Mouse (Mus musculus) right cerebral cortex, postnatal 36 days (tissue): Measurements from ENCODE around the gene Msmp.
"Not testable (repeated sequence)": the region's sequence is repeated elsewhere in the genome, so short reads cannot be mapped to it uniquely, and the experiment has no call there.

Source experiments
- DNase-seq, 2 experiments: peaks; one replicate each; pipeline ENCODE4 v3.0.0; 2022; ENCODE audit warnings: low spot score in 2 of 2, mixed read lengths in 1 of 2

Gene Msmp

GRCm38 (mm10) chr4:43584444-43585416, at the start of gene Msmp:
Gene Msmp, minus strand, starts transcription at chr4:43584494.
- DNase-seq, result no peak

- no peak for DNase-seq
These were observed 49.4 kb upstream of the Msmp start for GRCm38 (mm10) chr4:43633736-43634135.

- no peak for DNase-seq
These were observed 49.0 kb upstream of the Msmp start for GRCm38 (mm10) chr4:43633296-43633695.

GRCm38 (mm10) chr4:43631956-43632920, 47.9 kb upstream of the Msmp start:
- no peak for DNase-seq

DNA sequence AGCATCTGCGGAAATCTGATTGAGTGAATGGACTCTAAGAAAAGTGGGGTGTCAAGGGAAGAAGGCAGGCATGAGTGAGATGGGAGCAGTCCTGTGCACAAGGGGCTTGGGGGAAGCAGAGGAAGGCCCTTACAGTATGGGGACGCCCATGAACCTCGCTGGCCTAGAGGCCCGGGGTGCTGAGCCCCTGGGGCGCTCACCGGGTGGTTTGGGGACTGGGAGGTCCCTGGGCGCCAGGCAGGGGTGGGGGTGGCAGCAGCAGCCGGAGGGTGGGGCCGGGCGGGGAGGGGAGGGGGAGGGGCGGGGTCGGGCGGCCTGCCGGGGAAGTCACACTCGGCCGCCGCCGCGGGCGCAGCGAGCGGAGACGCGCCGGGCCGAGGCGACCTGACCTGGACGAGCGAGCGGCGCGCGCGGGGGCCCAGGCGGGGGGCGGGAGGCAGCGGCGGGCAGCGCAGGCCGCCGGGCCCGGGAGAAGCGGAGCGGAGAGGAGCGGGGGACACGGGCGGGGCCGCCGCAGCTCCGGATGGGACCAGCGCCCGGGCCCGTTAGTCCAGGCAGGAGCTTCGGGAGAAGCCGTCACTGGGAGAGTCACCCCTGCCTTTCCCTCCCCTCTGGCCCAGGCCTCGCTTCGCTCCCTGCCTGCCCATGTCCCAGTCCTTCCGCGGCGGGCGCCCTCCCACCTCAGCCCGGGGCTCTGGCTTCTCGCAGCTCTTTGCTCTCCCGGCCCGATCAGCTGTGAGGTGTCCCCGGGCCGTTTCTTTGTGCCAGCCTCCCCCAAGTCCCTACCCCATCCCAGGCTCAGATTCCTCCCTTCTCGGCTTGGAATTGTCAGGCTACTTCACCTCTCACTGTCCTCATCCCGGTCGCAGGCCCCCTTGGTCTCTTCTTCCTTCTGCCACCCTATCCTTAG, 47.0 kb upstream of the Msmp start, which contains the start of gene Npr2:
TSS of gene Npr2 (plus strand) at position 890 of the 910 bp plus-strand sequence.
- DNase-seq, result no peak

DNA sequence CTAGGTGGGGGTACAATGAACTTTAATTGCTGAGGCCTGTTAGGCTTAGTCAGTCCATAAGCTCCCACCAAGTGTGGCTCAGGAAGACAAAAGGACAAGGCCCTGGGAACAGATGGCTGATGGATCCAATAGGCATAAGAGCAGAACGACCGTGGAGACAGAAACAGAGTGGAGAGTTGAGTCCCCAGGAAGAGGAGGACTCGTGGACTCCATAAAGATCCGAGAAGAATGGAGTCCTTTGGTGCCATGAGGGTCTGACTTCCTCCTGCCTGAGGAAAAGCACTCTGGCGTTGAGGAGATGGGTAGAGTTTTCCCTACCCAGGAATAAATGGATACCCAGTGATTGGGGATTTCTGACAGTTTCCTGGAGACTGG, 46.4 kb upstream of the Msmp start:
- DNase-seq, result no peak

GRCm38 (mm10) chr4:43630030-43630581, 45.8 kb upstream of the Msmp start:
- DNase-seq, result peak; percentile 70 to 86

DNA sequence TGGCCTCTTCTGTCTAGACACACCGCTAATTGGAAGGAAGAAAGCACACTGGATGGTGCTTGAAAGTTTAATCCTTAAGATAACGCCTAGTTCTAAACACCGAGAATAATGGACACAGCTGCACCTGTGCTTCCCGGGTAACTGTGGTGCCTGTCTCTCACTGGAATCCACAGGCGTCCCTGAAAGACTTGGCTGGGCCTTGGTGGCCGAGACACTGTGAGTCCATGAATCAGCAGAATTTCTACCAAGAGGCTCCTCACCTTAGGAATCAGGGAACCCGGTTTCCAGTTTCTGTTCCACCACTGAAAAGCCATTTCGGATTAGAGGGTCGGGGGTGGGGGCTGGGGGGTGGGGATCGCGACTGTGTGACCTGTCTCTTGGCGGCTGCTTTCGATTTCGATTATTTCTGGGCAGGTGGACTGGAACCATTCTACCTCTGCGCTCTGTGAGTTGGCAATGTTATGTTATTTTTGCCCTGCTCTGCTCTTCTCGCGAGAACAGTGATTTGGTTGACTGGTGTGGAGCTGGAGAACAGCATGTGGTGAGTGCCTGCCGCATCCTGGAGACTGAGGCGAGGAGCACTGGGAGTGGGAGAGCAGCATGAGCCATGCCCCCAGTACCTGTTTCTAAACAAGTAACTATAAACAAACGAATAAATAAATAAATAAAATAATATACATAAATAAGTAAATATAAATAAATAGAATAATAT, 45.0 kb upstream of the Msmp start:
- no peak for DNase-seq

DNA sequence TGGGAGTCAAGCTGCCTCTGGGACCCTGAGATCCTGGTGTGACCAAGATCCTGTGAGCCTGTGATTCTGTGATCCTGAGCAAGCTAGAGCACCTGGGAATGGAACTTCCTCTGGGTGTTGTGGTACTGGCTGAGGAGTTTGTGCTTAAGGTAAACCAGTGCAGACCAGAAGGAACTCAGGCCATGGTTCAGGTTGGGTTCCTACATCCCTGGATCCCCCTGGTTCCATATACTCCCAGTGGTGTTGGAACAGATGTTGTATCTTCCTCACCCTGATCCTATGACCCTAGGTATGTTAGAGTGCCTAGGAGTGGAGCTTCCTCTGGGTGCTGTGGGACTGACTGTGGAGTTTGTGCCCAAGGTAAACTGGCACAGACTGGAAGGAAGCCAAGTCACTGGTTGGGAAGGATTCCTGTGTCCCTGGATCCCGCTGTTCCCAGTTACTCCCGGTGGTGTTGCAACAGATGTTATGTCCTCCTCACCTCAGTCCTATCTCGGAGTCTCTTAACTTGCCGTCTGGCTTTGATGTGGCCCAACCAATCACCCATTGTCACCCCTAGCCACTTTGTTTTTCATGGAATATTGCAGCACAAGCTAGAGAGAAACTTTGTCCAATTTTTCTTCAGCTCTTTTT, 36.0 kb upstream of the Msmp start:
- DNase-seq, result no peak

GRCm38 (mm10) chr4:43613060-43613730, 28.9 kb upstream of the Msmp start:
- no peak for DNase-seq

GRCm38 (mm10) chr4:43612534-43612933, 28.2 kb upstream of the Msmp start:
- no peak for DNase-seq

DNA sequence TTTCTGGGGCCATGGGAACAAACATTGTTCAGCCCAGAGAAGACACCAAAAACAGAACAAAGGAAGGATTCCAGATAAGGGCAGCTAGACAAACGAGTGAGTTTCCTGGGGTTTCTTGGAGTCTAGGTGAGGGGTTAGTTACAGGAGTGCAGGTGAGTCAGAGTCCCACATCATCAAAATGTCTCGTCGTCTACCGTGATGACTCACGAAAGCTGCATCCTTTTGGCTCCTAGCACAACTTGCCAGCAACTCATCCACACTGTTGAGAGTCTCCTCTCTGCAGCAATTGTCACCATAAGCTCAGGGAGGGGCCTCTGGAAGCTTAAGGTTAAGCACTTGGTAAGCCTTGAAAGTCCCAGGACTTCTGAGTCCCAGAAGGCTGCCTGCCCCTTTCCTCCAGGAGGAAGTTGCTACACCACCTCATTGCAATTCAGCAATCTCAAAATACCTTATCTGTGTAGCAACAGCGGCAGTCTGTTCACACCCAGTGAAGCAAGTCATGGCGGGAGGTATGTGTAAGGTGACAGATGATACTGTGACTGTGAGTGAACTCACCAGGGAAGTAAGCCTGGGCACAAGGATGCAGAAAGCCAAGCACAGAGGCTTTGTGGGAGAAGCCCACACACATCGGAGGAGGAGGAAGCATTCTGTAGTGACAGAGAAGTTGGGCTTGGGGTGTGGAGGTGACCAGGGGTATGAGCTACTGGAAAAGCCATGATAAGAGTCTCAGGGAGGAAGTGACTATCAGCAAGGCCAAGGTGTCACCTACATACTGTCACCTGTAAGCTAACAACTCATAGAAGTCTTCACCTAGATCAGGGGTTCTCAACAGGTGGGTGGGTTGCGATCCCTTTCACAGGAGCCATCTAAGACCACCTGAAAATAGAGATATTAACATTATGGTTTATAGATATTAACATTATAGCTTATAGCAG, 20.7 kb upstream of the Msmp start:
- no peak for DNase-seq

DNA sequence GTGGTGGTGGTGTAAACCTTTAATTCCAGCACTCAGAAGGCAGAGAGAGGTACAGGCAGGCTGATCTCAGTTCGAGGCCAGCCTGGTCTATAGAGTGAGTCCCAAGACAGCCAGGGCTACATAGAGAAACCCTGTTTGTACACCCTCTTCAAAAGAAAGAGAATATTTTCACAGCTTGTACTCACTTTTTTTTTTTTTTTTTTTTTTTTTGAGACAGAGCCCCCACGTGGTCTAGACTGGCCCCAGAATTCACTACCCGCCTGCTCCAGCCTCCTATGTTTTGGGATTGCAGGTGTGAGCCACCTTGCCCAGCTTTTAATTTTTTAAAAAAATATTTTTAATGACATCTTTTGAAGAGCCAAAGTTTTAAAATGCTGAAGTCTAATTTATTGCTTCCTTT, 19.8 kb upstream of the Msmp start:
- no peak for DNase-seq

DNA sequence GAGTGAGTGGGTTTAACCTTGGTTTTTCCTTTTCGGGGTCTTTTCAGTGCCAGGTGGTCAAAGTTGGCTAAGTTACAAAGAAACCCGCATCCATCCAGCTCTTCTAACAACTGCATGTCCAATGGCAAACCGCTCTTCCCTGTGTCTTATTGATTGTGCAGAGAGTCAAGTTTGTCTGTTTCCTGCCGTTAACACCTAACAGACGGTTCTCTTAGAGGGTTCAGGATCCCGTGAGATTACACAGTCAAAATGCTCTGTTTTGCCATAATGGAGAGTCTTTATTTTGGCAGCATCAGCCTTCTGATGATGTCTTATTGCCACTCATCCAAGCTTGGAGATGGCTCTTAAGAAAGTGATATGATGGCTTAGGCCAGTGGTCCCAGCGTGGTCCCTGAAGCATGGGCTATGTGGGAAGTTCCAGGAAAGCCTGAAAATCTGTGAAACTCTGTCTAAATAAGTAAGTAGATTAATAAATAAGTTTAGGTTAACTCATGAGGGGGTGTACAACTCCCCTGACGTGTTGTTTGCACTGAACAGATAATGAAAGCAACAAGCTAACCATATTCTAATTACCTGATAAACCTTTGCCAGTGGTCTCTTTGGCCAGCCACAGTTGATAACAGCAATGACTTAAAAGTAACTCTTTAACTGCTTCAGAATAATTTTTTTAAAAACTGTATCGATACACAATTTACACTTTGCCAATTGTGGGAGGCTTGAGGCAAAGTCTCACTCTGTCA, 16.1 kb upstream of the Msmp start:
- DNase-seq, result no peak

- DNase-seq, result no peak
These were observed 14.5 kb upstream of the Msmp start for GRCm38 (mm10) chr4:43598650-43599380.

DNA sequence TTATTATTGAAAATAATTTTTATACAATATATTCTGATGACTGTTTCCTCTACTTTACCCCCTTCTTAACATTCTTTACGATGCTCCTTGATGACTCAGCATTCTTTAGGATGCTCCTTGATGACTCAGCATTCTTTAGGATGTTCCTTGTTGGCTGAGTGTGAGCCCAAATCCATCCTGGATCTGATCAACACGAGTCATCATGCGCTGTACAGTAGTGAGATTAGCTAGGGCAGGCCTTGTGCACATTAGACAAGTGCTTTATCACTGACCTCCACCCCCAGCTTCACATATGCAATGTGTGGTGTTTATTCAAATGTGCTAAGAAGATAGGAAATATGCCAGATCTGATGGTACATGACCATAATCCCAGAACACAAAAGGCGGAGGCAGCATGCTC, 13.9 kb upstream of the Msmp start:
- no peak for DNase-seq

GRCm38 (mm10) chr4:43596597-43596996, 12.3 kb upstream of the Msmp start:
- not testable (repeated sequence) for DNase-seq
